Mouse (Mus musculus) embryonic facial prominence, embryonic 11.5 days (tissue): Measurements from ENCODE around the gene Rcc1. TPM values are rescaled to one million over a fixed set of nuclear protein-coding genes. Genes with fewer than 3 reads are reported as not detected.

Experiments
- polyA plus RNA-seq: library from polyadenylated mRNA; unstranded; fragments of >200 nt; fragmentation: Nextera tagmentation; extraction: Ambion mirVana; gene quantifications from 2 replicates; pipeline ENCODE4 v1.2.1, GENCODE M21; 2014

Gene Rcc1
- polyA plus RNA-seq, 1 experiment from 2014 or later = 60.6 TPM

Other genes starting within 250 kb of the Rcc1 start
- 0.11 and 0.18 TPM in 2 replicates for gene Oprd1, start 209.1 kb downstream of the Rcc1 start, polyA plus RNA-seq
- gene Ythdf2, start 141.3 kb downstream of the Rcc1 start, polyA plus RNA-seq = 159 and 173 TPM in 2 replicates
- gene Gmeb1, start 92.0 kb downstream of the Rcc1 start, polyA plus RNA-seq = 34.9 and 35.4 TPM in 2 replicates
- 60.5 and 64.6 TPM in 2 replicates for gene Taf12, start 79.2 kb downstream of the Rcc1 start, polyA plus RNA-seq
- 0.67 and 2.2 TPM in 2 replicates for gene Rab42, start 50.2 kb downstream of the Rcc1 start, polyA plus RNA-seq
- gene Trnau1ap, start 24.1 kb downstream of the Rcc1 start, polyA plus RNA-seq = 76.6 and 79.7 TPM in 2 replicates
- gene Phactr4, start 68.9 kb upstream of the Rcc1 start, polyA plus RNA-seq = 23.1 and 26.6 TPM in 2 replicates
- 22.7 and 25.2 TPM in 2 replicates for gene Med18, start 110.3 kb upstream of the Rcc1 start, polyA plus RNA-seq
- gene Sesn2, start 156.9 kb upstream of the Rcc1 start, polyA plus RNA-seq = 5.8 and 6.0 TPM in 2 replicates
- 1,114 and 1,125 TPM in 2 replicates for gene Atpif1, start 180.1 kb upstream of the Rcc1 start, polyA plus RNA-seq
- gene Dnajc8, start 181.9 kb upstream of the Rcc1 start, polyA plus RNA-seq = 249 and 255 TPM in 2 replicates
- gene Ptafr, start 210.5 kb upstream of the Rcc1 start, polyA plus RNA-seq = 0.25 and 0.34 TPM in 2 replicates